Mouse (Mus musculus): ENCODE results near the gene Fmnl1. TPM values are rescaled to one million over a fixed set of nuclear protein-coding genes. Genes with fewer than 3 reads are reported as not detected.

Fmnl1 gene
- polyA plus RNA-seq, 1 experiment: 31.7 TPM

DNA sequence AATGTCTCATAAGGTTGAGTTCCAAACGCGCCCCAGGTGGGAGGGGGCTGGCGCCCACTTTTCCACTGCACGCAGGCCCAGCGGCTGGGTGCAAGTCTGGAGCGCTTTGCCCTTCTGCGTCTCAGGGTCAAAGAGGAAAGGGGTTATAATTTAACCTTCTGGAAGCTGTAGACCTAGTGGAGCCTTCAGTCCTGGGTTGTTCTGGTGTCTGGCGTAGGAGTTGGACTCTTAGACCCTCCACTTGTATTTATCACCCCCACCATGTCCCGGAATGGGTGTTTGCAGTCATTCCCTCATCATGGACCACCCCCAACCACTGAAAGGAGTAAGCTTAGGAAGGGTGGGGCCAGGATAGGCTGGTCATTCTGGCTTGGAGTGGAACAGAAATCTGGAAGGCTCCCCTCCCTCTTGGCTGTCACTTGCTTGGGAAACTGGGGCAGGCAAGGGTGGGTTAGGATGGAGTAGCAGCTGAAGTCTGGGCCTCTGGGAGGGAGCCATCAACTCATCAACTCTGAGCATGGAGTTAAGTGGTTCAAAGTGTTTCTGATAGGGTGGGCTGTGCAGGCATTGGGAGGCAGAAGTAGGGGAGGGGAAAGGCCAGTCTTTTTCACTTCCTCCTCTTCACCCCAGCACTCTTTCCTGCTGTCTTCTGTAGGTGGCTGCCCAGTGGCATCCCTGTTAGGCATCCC is 940 bp downstream of the Fmnl1 start:
- Histone ChIP-seq H3K4me1 (ENCODE audit: control insufficient read depth, insufficient read depth, low read length) (no peaks in the 10 kb centered on the region), H3K4me3 (replicated peaks; ENCODE audit: extremely low read depth, low read depth, low read length) (peak overlapping the region; percentile 43)
- TF ChIP-seq POLR2A (IDR thresholded peaks at IDR 0.05; ENCODE audit: borderline replicate concordance, extremely low read depth, low read depth, low read length): no peak
- no peak for DNase-seq
- WGBS: 56% methylated on average over 9 of the region's 9 CpGs

DNA sequence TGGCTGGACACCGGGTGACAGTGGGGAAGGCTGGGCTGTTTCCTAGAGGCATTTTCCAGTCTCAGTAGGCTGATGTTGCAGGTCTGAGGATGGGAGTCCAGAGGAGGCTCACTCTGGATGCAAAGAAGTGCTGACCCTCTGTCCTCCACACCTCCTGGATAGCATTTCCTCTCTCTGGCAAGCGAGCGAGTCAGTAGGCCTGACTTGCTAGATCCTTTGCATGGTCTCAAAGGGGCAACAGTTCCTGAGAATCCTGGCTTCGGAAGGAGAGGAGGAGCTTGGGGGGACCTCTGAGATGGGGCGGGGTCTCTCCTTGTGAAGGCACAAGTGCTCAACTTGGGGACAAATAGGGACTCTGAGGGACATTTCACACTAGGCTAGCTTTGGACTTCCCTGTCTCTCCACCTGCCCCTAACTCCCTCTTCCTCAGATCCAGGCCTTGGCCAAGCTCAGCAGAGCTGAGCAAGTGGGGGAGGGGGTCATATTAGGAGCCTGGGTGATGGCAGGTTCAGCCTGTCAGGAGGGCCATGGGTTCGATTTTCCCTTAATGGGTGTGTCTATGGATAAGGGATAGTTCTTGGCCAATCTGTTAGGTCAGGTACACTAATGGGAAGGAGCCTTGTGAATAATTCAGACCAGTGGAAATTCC is 1.6 kb downstream of the Fmnl1 start:
- Histone ChIP-seq H3K4me1 (ENCODE audit: control insufficient read depth, insufficient read depth, low read length) (no peaks in the 10 kb centered on the region), H3K4me3 (replicated peaks; ENCODE audit: extremely low read depth, low read depth, low read length) (peak overlapping the region; percentile 9)
- 79% methylated on average over 6 of the region's 6 CpGs for WGBS
- TF ChIP-seq POLR2A (IDR thresholded peaks at IDR 0.05; ENCODE audit: borderline replicate concordance, extremely low read depth, low read depth, low read length): no peak
- DNase-seq: no peak

DNA sequence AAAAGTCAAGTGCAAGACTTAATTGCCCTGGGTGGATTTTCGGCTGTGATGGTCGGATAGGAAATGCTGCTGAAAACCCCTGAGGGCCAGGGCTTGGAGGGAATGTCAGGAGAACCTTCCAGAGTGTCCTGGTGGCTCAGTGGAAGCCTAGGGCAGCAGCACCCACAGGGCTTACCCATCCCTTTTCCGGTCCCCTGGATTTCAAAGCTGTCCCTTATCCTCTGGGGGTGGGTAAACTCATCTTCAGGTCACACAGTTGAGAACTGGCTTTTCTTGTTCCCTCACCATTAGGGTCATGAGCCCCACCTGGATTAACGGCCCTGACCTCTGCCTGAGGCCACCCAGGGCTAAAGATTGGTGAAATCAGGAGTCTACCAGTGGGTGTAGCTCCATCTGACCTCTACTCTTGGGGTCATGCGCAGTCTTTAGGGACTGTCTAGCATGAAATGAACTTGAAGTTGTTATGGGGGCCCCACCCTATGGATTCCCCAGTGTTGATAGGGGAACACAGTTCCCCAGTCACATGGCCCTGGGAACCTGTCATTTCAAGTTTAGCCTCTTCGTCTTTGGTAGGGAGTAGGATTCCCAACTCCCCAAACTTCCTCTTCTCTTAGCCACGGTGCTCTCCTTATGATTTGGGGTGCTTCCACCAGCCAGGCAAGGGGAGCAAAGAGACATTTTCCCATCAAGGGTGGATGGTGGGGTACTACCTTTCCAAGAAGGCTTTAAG is 2.3 kb downstream of the Fmnl1 start:
- TF ChIP-seq POLR2A (IDR thresholded peaks at IDR 0.05; ENCODE audit: borderline replicate concordance, extremely low read depth, low read depth, low read length): no peak
- TF ChIP-seq CTCF (IDR thresholded peaks at IDR 0.05; ENCODE audit: insufficient read depth, low read length): no peak

DNA sequence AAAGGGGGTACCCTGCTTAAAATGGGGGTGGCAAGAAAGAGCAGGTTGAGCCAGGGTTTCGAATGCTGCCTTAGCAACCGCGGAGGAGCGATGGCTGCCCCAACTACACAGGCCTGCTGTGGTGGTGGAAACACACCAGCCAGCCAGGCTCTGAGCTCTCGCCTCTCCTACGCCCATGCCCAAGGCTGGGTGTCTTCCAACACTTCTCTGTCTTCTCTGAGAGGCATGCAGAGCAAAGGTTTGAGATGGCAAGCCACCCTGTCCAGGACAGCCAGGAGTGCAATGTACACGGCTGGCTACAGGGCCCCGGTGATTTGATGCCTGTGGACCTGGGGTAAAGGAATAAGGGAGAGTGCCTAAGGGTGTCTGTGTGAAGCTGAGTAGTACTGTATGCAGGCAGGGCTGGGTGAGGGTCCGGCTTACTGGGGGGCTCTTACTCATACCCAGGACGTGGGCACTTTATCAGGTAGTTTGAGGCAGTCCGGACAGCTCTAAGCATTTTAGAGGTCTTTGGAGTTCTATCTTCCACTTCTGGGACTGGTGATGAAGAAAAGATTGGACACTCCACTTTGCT is 3.0 kb downstream of the Fmnl1 start:
- H3K4me3 ChIP-seq (replicated peaks; ENCODE audit: extremely low read depth, low read depth, low read length): peak overlapping the region; percentile 20
- no peak for DNase-seq
- WGBS: 86% methylated on average over 11 of the region's 11 CpGs
- no peaks in the 10 kb centered on the region for H3K4me1 ChIP-seq (ENCODE audit: control insufficient read depth, insufficient read depth, low read length)
- TF ChIP-seq CTCF (IDR thresholded peaks at IDR 0.05; ENCODE audit: insufficient read depth, low read length) (no peak), POLR2A (IDR thresholded peaks at IDR 0.05; ENCODE audit: borderline replicate concordance, extremely low read depth, low read depth, low read length) (no peak)

More for the DNA sequence above, 2.3 kb downstream of the Fmnl1 start:
- 78% methylated on average over 7 of the region's 7 CpGs for WGBS
- H3K4me3 ChIP-seq (replicated peaks; ENCODE audit: extremely low read depth, low read depth, low read length): peak overlapping the region; percentile 20
- DNase-seq: no peak
- no peaks in the 10 kb centered on the region for H3K4me1 ChIP-seq (ENCODE audit: control insufficient read depth, insufficient read depth, low read length)

DNA sequence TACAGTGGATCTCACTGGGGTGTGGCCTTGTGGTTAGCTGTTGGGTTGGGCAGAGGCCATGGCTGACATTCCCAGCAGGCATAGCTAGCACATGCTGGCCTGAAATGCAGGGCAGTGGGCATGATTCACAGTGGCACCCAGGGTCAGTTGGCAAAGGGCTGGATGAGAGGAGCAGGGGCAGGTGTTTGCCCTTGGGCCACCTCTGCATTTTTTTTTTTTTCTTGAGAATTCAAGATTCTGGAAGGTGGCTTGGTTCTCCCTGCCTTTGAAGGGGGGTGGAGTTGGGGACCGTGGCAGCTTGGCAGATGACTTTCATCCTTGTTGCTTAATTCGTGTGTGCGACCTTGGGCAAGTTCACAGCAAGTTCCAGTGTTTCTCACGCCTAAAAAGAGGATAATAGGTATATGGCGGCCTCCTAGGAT is 3.5 kb downstream of the Fmnl1 start:
- no peaks in the 10 kb centered on the region for H3K4me1 ChIP-seq (ENCODE audit: control insufficient read depth, insufficient read depth, low read length)
- WGBS: 63% methylated on average over 5 of the region's 5 CpGs
- no peak for DNase-seq
- TF ChIP-seq POLR2A (IDR thresholded peaks at IDR 0.05; ENCODE audit: borderline replicate concordance, extremely low read depth, low read depth, low read length) (no peak), CTCF (IDR thresholded peaks at IDR 0.05; ENCODE audit: insufficient read depth, low read length) (no peak)
- H3K4me3 ChIP-seq (replicated peaks; ENCODE audit: extremely low read depth, low read depth, low read length): peak overlapping the region; percentile 31

DNA sequence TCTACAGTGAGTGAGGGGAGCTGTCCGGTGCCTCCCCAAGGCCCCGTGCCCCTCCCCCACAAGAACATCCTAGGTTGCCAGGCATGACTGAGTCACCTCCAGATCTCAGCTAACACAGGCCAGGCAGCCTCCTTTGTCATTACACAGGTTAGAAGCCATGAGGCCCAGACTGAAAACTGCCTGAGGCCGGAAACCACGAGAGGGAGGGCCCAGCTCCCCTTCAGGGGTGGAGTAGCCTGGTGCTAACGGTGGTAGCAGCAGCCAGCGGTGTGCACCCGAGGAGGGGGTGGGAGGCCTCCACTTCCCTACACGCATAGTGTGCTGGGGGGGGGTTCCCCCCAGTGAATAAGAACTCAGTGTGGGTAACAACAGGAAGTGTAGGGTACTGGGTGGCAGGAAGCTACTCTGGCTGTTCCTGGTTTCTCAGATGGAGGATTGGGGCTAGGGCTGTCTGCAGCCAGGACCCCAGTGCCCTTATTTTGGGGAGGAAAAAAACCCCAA is 4.0 kb downstream of the Fmnl1 start:
- Histone ChIP-seq H3K4me1 (ENCODE audit: control insufficient read depth, insufficient read depth, low read length) (no peaks in the 10 kb centered on the region), H3K4me3 (replicated peaks; ENCODE audit: extremely low read depth, low read depth, low read length) (no peak overlapping the region)
- DNase-seq: no peak
- 50% methylated on average over 8 of the region's 8 CpGs for WGBS
- TF ChIP-seq CTCF (IDR thresholded peaks at IDR 0.05; ENCODE audit: insufficient read depth, low read length): no peak
- TF ChIP-seq POLR2A (IDR thresholded peaks at IDR 0.05; ENCODE audit: borderline replicate concordance, extremely low read depth, low read depth, low read length): no peak

DNA sequence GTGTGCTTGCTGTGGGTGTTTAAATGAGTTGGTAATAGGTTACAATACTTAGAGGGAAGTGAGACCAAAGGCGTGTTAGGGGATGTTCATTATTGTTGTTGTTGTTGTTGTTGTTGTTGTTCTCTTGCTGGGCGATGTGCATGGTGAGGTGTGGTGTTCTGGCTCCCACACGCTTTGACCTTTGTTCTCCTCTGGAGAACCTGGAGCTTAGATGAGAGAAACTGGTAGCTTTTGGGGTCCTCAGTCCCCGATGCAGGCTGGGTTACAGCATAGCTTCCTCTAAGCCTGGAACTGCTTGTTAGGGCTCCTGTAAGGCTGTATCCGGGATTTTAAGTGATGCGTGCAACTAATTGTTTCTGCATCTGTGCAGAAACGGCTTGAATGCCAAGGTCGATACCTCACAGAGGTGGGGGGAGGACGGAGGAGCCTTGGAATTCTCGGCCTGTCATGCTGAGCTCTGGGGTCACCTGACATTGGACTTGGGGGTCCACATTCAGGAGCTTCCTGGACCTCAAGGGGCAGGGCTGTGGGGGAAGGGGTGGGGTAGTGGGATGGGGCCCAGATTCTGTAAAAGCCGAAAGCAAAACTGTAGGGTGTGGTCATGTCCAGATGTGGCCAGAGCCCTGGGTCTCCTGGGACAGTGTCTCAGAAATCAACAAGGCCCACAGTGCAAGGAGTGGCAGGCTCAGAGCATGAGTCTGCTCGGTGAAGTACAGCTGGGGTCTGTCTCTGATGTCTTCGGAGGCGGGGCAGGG is 5.0 kb downstream of the Fmnl1 start:
- TF ChIP-seq CTCF (IDR thresholded peaks at IDR 0.05; ENCODE audit: insufficient read depth, low read length) (no peak), POLR2A (IDR thresholded peaks at IDR 0.05; ENCODE audit: borderline replicate concordance, extremely low read depth, low read depth, low read length) (no peak)
- 63% methylated on average over 14 of the region's 14 CpGs for WGBS
- no peaks in the 10 kb centered on the region for H3K4me1 ChIP-seq (ENCODE audit: control insufficient read depth, insufficient read depth, low read length)
- no peak for DNase-seq
- no peak overlapping the region for H3K4me3 ChIP-seq (replicated peaks; ENCODE audit: extremely low read depth, low read depth, low read length)

DNA sequence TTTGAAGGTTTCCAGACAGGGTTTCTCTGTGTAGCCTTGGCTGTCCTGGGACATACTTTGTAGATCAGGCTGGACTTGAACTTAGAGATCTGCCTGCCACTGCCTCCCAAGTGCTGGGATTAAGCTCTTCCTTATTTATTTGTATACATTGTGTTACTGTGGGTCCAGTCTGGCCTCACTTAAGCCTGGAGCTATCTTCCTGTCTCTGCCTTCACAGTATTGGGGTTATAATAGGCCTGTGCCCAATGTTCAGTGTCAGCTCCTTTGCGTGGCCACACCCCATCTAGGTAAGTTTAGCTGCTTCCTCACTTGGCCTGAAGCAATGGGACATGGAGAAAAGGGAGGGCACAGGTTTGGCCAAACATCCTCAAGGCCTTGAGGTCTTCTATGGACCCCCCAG is 5.6 kb downstream of the Fmnl1 start:
- Histone ChIP-seq H3K4me3 (replicated peaks; ENCODE audit: extremely low read depth, low read depth, low read length) (no peak overlapping the region), H3K4me1 (ENCODE audit: control insufficient read depth, insufficient read depth, low read length) (no peaks in the 10 kb centered on the region)
- WGBS: 88% methylated on average over 1 of the region's 1 CpGs
- DNase-seq: no peak
- TF ChIP-seq POLR2A (IDR thresholded peaks at IDR 0.05; ENCODE audit: borderline replicate concordance, extremely low read depth, low read depth, low read length): no peak
- TF ChIP-seq CTCF (IDR thresholded peaks at IDR 0.05; ENCODE audit: insufficient read depth, low read length): no peak

DNA sequence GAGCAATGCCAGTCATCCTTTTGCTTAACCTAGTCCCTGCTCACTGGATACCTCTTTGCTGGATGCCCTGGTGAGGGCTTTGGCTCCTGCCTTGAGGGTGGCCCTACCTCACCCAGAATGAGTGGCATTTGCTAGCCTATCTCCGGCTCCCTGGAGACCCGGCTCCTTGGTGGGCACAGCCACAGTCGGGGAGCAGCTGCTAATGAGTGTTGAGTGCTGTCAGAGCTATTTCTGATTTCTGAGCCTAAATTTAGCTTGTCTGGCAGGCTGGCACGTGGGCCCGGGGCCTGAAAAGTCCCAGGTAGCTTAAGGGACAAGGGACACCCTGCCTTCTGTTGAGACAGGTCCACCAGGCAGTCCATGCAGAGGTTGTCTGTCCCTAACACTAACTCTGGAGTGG is 6.3 kb downstream of the Fmnl1 start:
- TF ChIP-seq CTCF (IDR thresholded peaks at IDR 0.05; ENCODE audit: insufficient read depth, low read length): no peak
- no peak for TF ChIP-seq POLR2A (IDR thresholded peaks at IDR 0.05; ENCODE audit: borderline replicate concordance, extremely low read depth, low read depth, low read length)
- Histone ChIP-seq H3K4me1 (ENCODE audit: control insufficient read depth, insufficient read depth, low read length) (no peaks in the 10 kb centered on the region), H3K4me3 (replicated peaks; ENCODE audit: extremely low read depth, low read depth, low read length) (no peak overlapping the region)
- 71% methylated on average over 5 of the region's 5 CpGs for WGBS
- no peak for DNase-seq
